Mouse (Mus musculus) MEL (cell line): ENCODE data around the gene Sprr2i.

Experiments used
- JUND ChIP-seq: IDR thresholded peaks from 2 replicates; pipeline ENCODE4 v1.6.1; 2011; ENCODE audit warnings: low read depth, mild to moderate bottlenecking, improper control_type of control experiment, low read length
- RAD21 ChIP-seq: IDR thresholded peaks from 2 replicates; pipeline ENCODE4 v1.6.1; 2011; ENCODE audit warnings: mild to moderate bottlenecking, low read depth, low read length, improper control_type of control experiment

DNA sequence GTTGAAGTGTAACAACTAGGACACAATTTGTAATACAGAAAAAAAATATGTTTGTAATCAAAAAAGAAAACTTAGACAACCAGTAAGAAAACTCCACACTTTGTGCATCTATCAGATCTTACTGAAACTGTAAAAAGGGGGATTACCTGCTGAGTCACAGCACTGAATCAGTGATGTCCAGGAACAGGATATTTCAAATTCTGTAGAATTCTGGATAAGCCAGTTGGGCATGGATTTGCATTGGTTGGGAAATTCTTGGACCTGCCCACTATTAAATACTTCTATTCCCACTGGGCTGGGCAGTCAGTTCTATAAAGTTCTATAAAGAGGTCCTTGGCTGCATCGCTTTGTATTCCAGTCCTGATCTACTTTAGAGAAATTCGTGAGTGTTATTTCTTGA is 10.0 kb downstream of the Sprr2i start, which contains the start of gene Sprr2j-ps:
- TF ChIP-seq JUND (no peak), RAD21 (no peak)
